Mouse (Mus musculus): ENCODE measurements around the gene Dtx4.
"Not testable (repeated sequence)": the region's sequence is repeated elsewhere in the genome, so short reads cannot be mapped to it uniquely, and the experiment has no call there.

Dtx4 gene

GRCm38 (mm10) chr19:12501370-12502347, at the start of gene Dtx4:
Gene Dtx4 (minus strand): TSS chr19:12501454.
- peak; percentile 95 to 97 for DNase-seq

GRCm38 (mm10) chr19:12550005-12550942, 49.0 kb upstream of the Dtx4 start:
- no peak for DNase-seq

GRCm38 (mm10) chr19:12549166-12549565, 47.9 kb upstream of the Dtx4 start:
- peak; percentile 37 to 45 for DNase-seq

- DNase-seq, result not testable (repeated sequence)
Measured at GRCm38 (mm10) chr19:12545440-12545839, 44.2 kb upstream of the Dtx4 start, which contains the start of gene Fam111a. Gene Fam111a (plus strand): TSS chr19:12545740.

- no peak for DNase-seq
Measured at GRCm38 (mm10) chr19:12541644-12542043, 40.4 kb upstream of the Dtx4 start.

- no peak for DNase-seq
Measured at GRCm38 (mm10) chr19:12540727-12541126, 39.5 kb upstream of the Dtx4 start.

- no peak for DNase-seq
Measured at GRCm38 (mm10) chr19:12539975-12540374, 38.7 kb upstream of the Dtx4 start.

- no peak for DNase-seq
Measured at GRCm38 (mm10) chr19:12537168-12537567, 35.9 kb upstream of the Dtx4 start.

- DNase-seq, result no peak
Measured at GRCm38 (mm10) chr19:12523377-12523776, 22.1 kb upstream of the Dtx4 start.

- no peak for DNase-seq
Measured at GRCm38 (mm10) chr19:12518541-12518890, 17.3 kb upstream of the Dtx4 start.

- DNase-seq, result peak; percentile 66 to 71
Measured at GRCm38 (mm10) chr19:12517671-12518540, 16.7 kb upstream of the Dtx4 start.

- no peak for DNase-seq
Measured at GRCm38 (mm10) chr19:12514621-12515020, 13.4 kb upstream of the Dtx4 start.

- DNase-seq, result no peak
Measured at GRCm38 (mm10) chr19:12502756-12503155, 1.5 kb upstream of the Dtx4 start.

GRCm38 (mm10) chr19:12500881-12501311, 358 bp downstream of the Dtx4 start:
- DNase-seq, result peak; percentile 60 to 62

GRCm38 (mm10) chr19:12500124-12500523, 1.1 kb downstream of the Dtx4 start:
- DNase-seq, result peak in 1 of 2 experiments; percentile 38

GRCm38 (mm10) chr19:12499485-12499884, 1.8 kb downstream of the Dtx4 start:
- no peak for DNase-seq

GRCm38 (mm10) chr19:12498941-12499340, 2.3 kb downstream of the Dtx4 start:
- no peak for DNase-seq

GRCm38 (mm10) chr19:12498321-12498720, 2.9 kb downstream of the Dtx4 start:
- DNase-seq, result no peak

- no peak for DNase-seq
Measured at GRCm38 (mm10) chr19:12497909-12498308, 3.3 kb downstream of the Dtx4 start.

- no peak for DNase-seq
Measured at GRCm38 (mm10) chr19:12496241-12496640, 5.0 kb downstream of the Dtx4 start.

GRCm38 (mm10) chr19:12494972-12495535, 6.2 kb downstream of the Dtx4 start:
- no peak for DNase-seq

GRCm38 (mm10) chr19:12494187-12494458, 7.1 kb downstream of the Dtx4 start:
- DNase-seq, result no peak

All from cerebellum, postnatal 14 days (tissue).